Mouse (Mus musculus): ENCODE data around the gene Car15.

DNA sequence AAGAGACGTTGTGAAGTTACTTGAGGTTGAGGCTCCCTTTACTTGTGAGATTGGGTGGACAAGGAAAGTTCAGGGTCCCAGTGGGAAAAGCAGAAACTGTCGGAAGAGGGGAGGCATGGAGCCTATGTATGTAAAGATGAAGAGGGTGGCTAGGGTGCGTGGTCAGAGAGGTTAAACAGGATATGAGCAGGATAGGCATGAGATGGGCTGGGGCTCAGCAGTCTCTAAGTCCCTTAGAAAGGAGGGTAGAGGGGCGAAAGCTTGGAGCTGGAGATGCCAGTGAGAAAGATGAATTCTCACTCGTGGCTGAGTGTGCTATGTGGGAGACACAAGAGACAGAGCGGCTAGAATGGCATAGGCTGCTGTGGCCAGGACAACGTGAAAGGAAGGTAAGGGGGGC is 5.3 kb downstream of the Car15 start, which contains the start of gene B830017H08Rik:
- TF ChIP-seq EP300 (IDR thresholded peaks at IDR 0.05; ENCODE audit: low read depth) = no peak
- no peak for TF ChIP-seq CTCF (IDR thresholded peaks at IDR 0.05; ENCODE audit: low read depth)
